Comparison of ENCODE assay signal across 9 mouse cellular contexts in genomic region chr9:41078198-41078597, GRCm38 (mm10).
A peak's percentile ranks its signal among the peaks of the same experiment; 100 is the strongest.
DNase-seq lines count a peak whose midpoint lies in the region; ATAC-seq and TF ChIP-seq lines count a peak whose summit lies in the region.
"Had no signal": no experiment of that assay in that cellular context is flagged by ENCODE, and none has a peak within 500 bp of the region (broad histone marks: within the 10 kb centered on the region; RNA-seq: fewer than 3 reads in every experiment).

No protein-coding gene starts in this region.

- no peaks in the 10 kb centered on the region for H3K9me3 ChIP-seq in heart, embryonic 13.5 days
- H3K9me3 ChIP-seq in midbrain, embryonic 14.5 days (ENCODE audit: control insufficient read depth, low read length) = no peaks in the 10 kb centered on the region

- intact Hi-C loops in heart, postnatal 36 days (cut with DNase I) = no loop called here
- intact Hi-C loops in gastrocnemius, adult 2 months (cut with DNase I) = no loop called here

- H3K4me2 ChIP-seq in heart, embryonic 13.5 days = 0 out of 2 replicates have a peak overlapping the region, but pooled peaks have one; percentile 47
- no peak overlapping the region for H3K4me2 ChIP-seq in midbrain, embryonic 14.5 days (ENCODE audit: low read length)

- no peaks in the 10 kb centered on the region for H3K36me3 ChIP-seq in heart, embryonic 13.5 days
- H3K36me3 ChIP-seq in midbrain, embryonic 14.5 days (ENCODE audit: control insufficient read depth, insufficient read depth, low read length) = no peaks in the 10 kb centered on the region

- 81% methylated on average over 4 of the region's 4 CpGs for WGBS in heart, embryonic 13.5 days
- 53% methylated on average over 4 of the region's 4 CpGs for WGBS in midbrain, embryonic 14.5 days

- no peak for TF ChIP-seq CTCF in gastrocnemius, adult 2 months (IDR thresholded peaks at IDR 0.05)

- peaks cover 70% of the 10 kb centered on the region for H3K4me1 ChIP-seq in heart, embryonic 13.5 days
- peaks cover 9% of the 10 kb centered on the region for H3K4me1 ChIP-seq in midbrain, embryonic 14.5 days (ENCODE audit: control insufficient read depth, insufficient read depth, low read length)

- no peak for DNase-seq in heart, postnatal 36 days
- DNase-seq in MN1 (ENCODE audit: low spot score) = peak; percentile 74
- DNase-seq in midbrain, embryonic 14.5 days = peak; percentile 43
- no peak for DNase-seq in gastrocnemius, adult 2 months
- DNase-seq in adrenal gland, adult 18-20 months (ENCODE audit: low spot score in 2 of 2) = no peak
- no peak for DNase-seq in lung, postnatal 14 days
- DNase-seq: heart, postnatal 4 days had no signal

- no peak overlapping the region for H3K4me3 ChIP-seq in heart, embryonic 13.5 days
- H3K4me3 ChIP-seq in midbrain, embryonic 14.5 days (replicated peaks; ENCODE audit: low read depth, low read length) = no peak overlapping the region
- no peak overlapping the region for H3K4me3 ChIP-seq in gastrocnemius, adult 2 months

- H3K9ac ChIP-seq in heart, embryonic 13.5 days = no peak overlapping the region
- no peak overlapping the region for H3K9ac ChIP-seq in midbrain, embryonic 14.5 days (replicated peaks; ENCODE audit: low read length)

- no peak overlapping the region for H3K27ac ChIP-seq in heart, embryonic 13.5 days (replicated peaks)
- H3K27ac ChIP-seq in midbrain, embryonic 14.5 days (replicated peaks; ENCODE audit: low read depth, low read length) = peak overlapping the region; percentile 60
- H3K27ac ChIP-seq in gastrocnemius, adult 2 months = no peak overlapping the region

- no peak for ATAC-seq in heart, embryonic 13.5 days (ENCODE audit: extremely low read depth, insufficient number of reproducible peaks, low FRiP score, low TSS enrichment)
- peak; percentile 20 for ATAC-seq in granulocyte monocyte progenitor cell, adult 5-6 weeks (replicated peaks; ENCODE audit: poor library complexity, severe bottlenecking)
- ATAC-seq in midbrain, embryonic 14.5 days (ENCODE audit: low FRiP score, low TSS enrichment) = no peak

- no peaks in the 10 kb centered on the region for H3K27me3 ChIP-seq in heart, embryonic 13.5 days (replicated peaks)
- H3K27me3 ChIP-seq in midbrain, embryonic 14.5 days (ENCODE audit: control insufficient read depth, insufficient read depth, low read length) = no peaks in the 10 kb centered on the region

Comparison
In these comparisons a context has a peak if more than half of its experiments do, and no peak if none do; other contexts are left out.
1. DNase-seq: peak in MN1 (single experiment) and midbrain, embryonic 14.5 days (single experiment); none in heart, postnatal 36 days (0 of 2), gastrocnemius, adult 2 months (single experiment), adrenal gland, adult 18-20 months (0 of 2) and lung, postnatal 14 days (single experiment).